Mouse (Mus musculus): Measurements from ENCODE around the gene Uncx.

GRCm38 (mm10) chr5:139521987-139522386, 21.3 kb upstream of the Uncx start:
- no peak for TF ChIP-seq POLR2A (IDR thresholded peaks at IDR 0.05; ENCODE audit: insufficient read depth, low read depth, low read length)
- no peak for TF ChIP-seq CTCF (IDR thresholded peaks at IDR 0.05)
- no peak for TF ChIP-seq EP300 (IDR thresholded peaks at IDR 0.05; ENCODE audit: insufficient read depth, low read depth, low read length)

All from heart, adult 2 months (tissue).